Mouse (Mus musculus) heart, postnatal 0 days (tissue): ENCODE results near the gene Itgam.

Experiments used
- CTCF ChIP-seq: IDR thresholded peaks from 2 replicates; pipeline ENCODE4 v1.5.1; 2016; ENCODE audit warnings: antibody characterized with exemption, control low read depth, low read depth
- EP300 ChIP-seq: IDR thresholded peaks from 2 replicates; pipeline ENCODE4 v1.6.1; 2016; ENCODE audit warnings: antibody characterized with exemption, low read depth

GRCm38 (mm10) chr7:128150970-128151369 is 88.5 kb downstream of the Itgam start:
- TF ChIP-seq EP300 (no peak), CTCF (no peak)
